Mouse (Mus musculus): Measurements from ENCODE around the gene 4933407L21Rik. TPM values are rescaled to one million over a fixed set of nuclear protein-coding genes. Genes with fewer than 3 reads are reported as not detected.
A peak's percentile ranks its signal among the peaks of the same experiment; 100 is the strongest.

4933407L21Rik gene
- polyA plus RNA-seq, 1 experiment, result 0.06 TPM

DNA sequence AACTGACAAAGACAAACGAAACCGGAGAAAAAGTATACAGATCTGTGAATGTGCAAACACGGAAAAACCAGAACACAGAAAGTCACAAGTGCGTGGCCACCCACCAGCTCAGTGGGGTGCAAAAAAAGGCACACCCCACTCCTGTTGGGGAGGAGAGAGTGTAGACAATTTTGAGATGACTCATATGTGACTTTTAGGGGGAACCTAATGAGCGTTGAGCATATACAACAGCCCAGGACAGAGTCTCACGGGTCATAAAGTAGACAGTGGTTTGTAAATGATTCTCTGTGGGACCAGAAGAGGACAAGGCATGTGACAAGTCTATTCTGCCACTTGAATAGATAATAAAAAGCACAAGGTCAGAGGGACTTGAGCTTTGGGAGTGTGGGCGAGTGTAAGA is 4.9 kb downstream of the 4933407L21Rik start:
- Histone ChIP-seq H3K27ac (ENCODE audit: insufficient read depth, low read depth, low read length) (no peak overlapping the region), H3K4me1 (ENCODE audit: control insufficient read depth, insufficient read depth, low read length) (0 out of 2 replicates have a peak, but pooled peaks cover 3% of the 10 kb centered on the region), H3K36me3 (ENCODE audit: control insufficient read depth, insufficient read depth, low read length) (no peaks in the 10 kb centered on the region), H3K4me3 (ENCODE audit: insufficient read depth, low read depth, low read length) (no peak overlapping the region), H3K27me3 (replicated peaks; ENCODE audit: control insufficient read depth, insufficient read depth, low read length) (no peaks in the 10 kb centered on the region)
- no peak for TF ChIP-seq POLR2A (IDR thresholded peaks at IDR 0.05; ENCODE audit: low read depth, low read length)
- TF ChIP-seq CTCF (conservative IDR thresholded peaks at IDR 0.05; ENCODE audit: insufficient read depth, insufficient read length, low read depth, low read length), result no peak
- 13% methylated on average over 7 of the region's 7 CpGs for WGBS
- no peak for DNase-seq

DNA sequence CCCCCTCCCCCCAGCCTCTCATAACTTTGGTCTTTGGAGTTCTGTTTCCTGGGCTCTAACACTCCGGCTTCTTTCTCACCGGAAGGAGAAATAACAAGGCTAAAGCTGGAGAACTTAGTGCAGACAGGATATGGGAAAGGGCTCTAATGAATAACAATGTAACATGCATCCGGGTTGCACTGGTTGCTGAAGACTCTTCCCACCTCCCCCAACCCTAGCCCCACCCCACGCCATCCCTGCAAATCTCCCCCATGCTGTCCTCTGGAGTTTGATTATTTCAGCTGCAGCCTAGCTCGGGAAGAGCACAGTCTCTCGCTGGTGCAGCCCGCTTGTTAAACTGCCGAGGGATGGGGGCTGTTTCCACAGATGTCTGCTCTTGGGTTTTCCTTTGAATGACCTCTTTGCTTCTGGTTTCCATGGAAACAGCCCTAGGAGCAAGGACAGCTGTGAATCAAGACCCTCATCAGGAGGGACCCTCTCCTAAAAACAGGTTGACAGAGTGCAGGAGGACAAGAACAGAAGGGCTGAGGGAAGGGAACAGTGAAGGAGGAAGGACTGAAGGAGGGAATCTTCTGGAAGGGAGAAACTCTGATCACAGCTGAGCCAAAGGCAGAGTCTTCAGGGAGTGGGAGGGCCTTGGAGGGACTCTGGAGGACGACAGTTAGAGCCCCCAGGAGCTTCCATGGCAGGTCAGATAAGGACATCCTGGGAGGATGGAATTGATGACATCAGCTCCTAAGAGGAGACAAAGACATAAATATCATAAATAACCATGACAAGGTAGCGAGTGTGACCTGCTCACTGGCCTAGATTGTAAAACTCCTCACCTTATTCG is 5.6 kb downstream of the 4933407L21Rik start:
- DNase-seq, result no peak
- no peaks in the 10 kb centered on the region for H3K36me3 ChIP-seq (ENCODE audit: control insufficient read depth, insufficient read depth, low read length)
- H3K4me3 ChIP-seq (ENCODE audit: insufficient read depth, low read depth, low read length), result no peak overlapping the region
- no peak for TF ChIP-seq CTCF (conservative IDR thresholded peaks at IDR 0.05; ENCODE audit: insufficient read depth, insufficient read length, low read depth, low read length)
- TF ChIP-seq POLR2A (IDR thresholded peaks at IDR 0.05; ENCODE audit: low read depth, low read length), result no peak
- 0 out of 2 replicates have a peak, but pooled peaks cover 3% of the 10 kb centered on the region for H3K4me1 ChIP-seq (ENCODE audit: control insufficient read depth, insufficient read depth, low read length)
- WGBS, result 15% methylated on average over 11 of the region's 11 CpGs
- no peaks in the 10 kb centered on the region for H3K27me3 ChIP-seq (replicated peaks; ENCODE audit: control insufficient read depth, insufficient read depth, low read length)
- H3K27ac ChIP-seq (ENCODE audit: insufficient read depth, low read depth, low read length), result no peak overlapping the region

DNA sequence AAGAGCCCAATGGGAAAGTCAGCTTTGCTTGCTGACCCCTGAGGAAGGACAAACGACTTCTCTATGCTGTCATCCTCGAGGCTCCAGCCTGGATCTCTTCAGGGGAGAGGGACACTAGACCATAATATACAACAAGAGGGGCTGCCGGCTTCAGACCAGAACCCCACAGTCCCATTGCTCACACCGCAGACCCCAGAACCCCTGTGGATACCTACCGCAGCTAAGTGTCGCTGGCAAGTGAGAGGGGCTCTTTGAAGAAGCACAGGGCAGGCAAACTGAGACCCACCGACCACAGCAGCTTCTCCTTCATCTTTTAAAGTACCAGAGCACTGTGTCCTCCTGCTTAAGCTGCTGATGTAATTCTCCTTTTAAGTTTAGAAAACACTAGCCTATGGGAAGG is 6.3 kb downstream of the 4933407L21Rik start:
- H3K27me3 ChIP-seq (replicated peaks; ENCODE audit: control insufficient read depth, insufficient read depth, low read length), result no peaks in the 10 kb centered on the region
- no peak for TF ChIP-seq POLR2A (IDR thresholded peaks at IDR 0.05; ENCODE audit: low read depth, low read length)
- H3K36me3 ChIP-seq (ENCODE audit: control insufficient read depth, insufficient read depth, low read length), result no peaks in the 10 kb centered on the region
- H3K4me1 ChIP-seq (ENCODE audit: control insufficient read depth, insufficient read depth, low read length), result 0 out of 2 replicates have a peak, but pooled peaks cover 3% of the 10 kb centered on the region
- WGBS, result 38% methylated on average over 7 of the region's 7 CpGs
- H3K27ac ChIP-seq (ENCODE audit: insufficient read depth, low read depth, low read length), result no peak overlapping the region
- DNase-seq, result no peak
- no peak overlapping the region for H3K4me3 ChIP-seq (ENCODE audit: insufficient read depth, low read depth, low read length)

- Histone ChIP-seq H3K4me1 (ENCODE audit: control insufficient read depth, insufficient read depth, low read length) (0 out of 2 replicates have a peak, but pooled peaks cover 3% of the 10 kb centered on the region), H3K27ac (ENCODE audit: insufficient read depth, low read depth, low read length) (no peak overlapping the region), H3K4me3 (ENCODE audit: insufficient read depth, low read depth, low read length) (no peak overlapping the region), H3K27me3 (replicated peaks; ENCODE audit: control insufficient read depth, insufficient read depth, low read length) (no peaks in the 10 kb centered on the region), H3K36me3 (ENCODE audit: control insufficient read depth, insufficient read depth, low read length) (no peaks in the 10 kb centered on the region)
- no peak for TF ChIP-seq POLR2A (IDR thresholded peaks at IDR 0.05; ENCODE audit: low read depth, low read length)
- TF ChIP-seq CTCF (conservative IDR thresholded peaks at IDR 0.05; ENCODE audit: insufficient read depth, insufficient read length, low read depth, low read length), result peak; percentile 80
- DNase-seq, result peak; percentile 60
- 72% methylated on average over 8 of the region's 8 CpGs for WGBS
These were observed 7.0 kb downstream of the 4933407L21Rik start for GRCm38 (mm10) chr1:85935148-85935852.

- H3K27ac ChIP-seq (ENCODE audit: insufficient read depth, low read depth, low read length), result no peak overlapping the region
- no peak overlapping the region for H3K4me3 ChIP-seq (ENCODE audit: insufficient read depth, low read depth, low read length)
These were observed 8.0 kb downstream of the 4933407L21Rik start for GRCm38 (mm10) chr1:85936265-85936664.

GRCm38 (mm10) chr1:85937323-85937722 is 9.0 kb downstream of the 4933407L21Rik start:
- no peaks in the 10 kb centered on the region for H3K27me3 ChIP-seq (replicated peaks; ENCODE audit: control insufficient read depth, insufficient read depth, low read length)
- no peak overlapping the region for H3K4me3 ChIP-seq (ENCODE audit: insufficient read depth, low read depth, low read length)
- TF ChIP-seq POLR2A (IDR thresholded peaks at IDR 0.05; ENCODE audit: low read depth, low read length) (no peak), CTCF (conservative IDR thresholded peaks at IDR 0.05; ENCODE audit: insufficient read depth, insufficient read length, low read depth, low read length) (no peak)
- H3K4me1 ChIP-seq (ENCODE audit: control insufficient read depth, insufficient read depth, low read length), result 0 out of 2 replicates have a peak, but pooled peaks cover 3% of the 10 kb centered on the region
- H3K27ac ChIP-seq (ENCODE audit: insufficient read depth, low read depth, low read length), result no peak overlapping the region
- WGBS, result 69% methylated on average over 1 of the region's 1 CpGs
- no peaks in the 10 kb centered on the region for H3K36me3 ChIP-seq (ENCODE audit: control insufficient read depth, insufficient read depth, low read length)
- DNase-seq, result no peak

More at GRCm38 (mm10) chr1:85936265-85936664, 8.0 kb downstream of the 4933407L21Rik start:
- TF ChIP-seq POLR2A (IDR thresholded peaks at IDR 0.05; ENCODE audit: low read depth, low read length) (no peak), CTCF (conservative IDR thresholded peaks at IDR 0.05; ENCODE audit: insufficient read depth, insufficient read length, low read depth, low read length) (no peak)
- H3K36me3 ChIP-seq (ENCODE audit: control insufficient read depth, insufficient read depth, low read length), result no peaks in the 10 kb centered on the region
- H3K4me1 ChIP-seq (ENCODE audit: control insufficient read depth, insufficient read depth, low read length), result 0 out of 2 replicates have a peak, but pooled peaks cover 3% of the 10 kb centered on the region
- no peaks in the 10 kb centered on the region for H3K27me3 ChIP-seq (replicated peaks; ENCODE audit: control insufficient read depth, insufficient read depth, low read length)
- WGBS, result 54% methylated on average over 6 of the region's 6 CpGs
- peak; percentile 11 for DNase-seq

GRCm38 (mm10) chr1:85942318-85942717 is 14.0 kb downstream of the 4933407L21Rik start:
- Histone ChIP-seq H3K4me1 (ENCODE audit: control insufficient read depth, insufficient read depth, low read length) (no peaks in the 10 kb centered on the region), H3K36me3 (ENCODE audit: control insufficient read depth, insufficient read depth, low read length) (no peaks in the 10 kb centered on the region), H3K27me3 (replicated peaks; ENCODE audit: control insufficient read depth, insufficient read depth, low read length) (no peaks in the 10 kb centered on the region), H3K4me3 (ENCODE audit: insufficient read depth, low read depth, low read length) (no peak overlapping the region), H3K27ac (ENCODE audit: insufficient read depth, low read depth, low read length) (no peak overlapping the region)
- DNase-seq, result no peak
- WGBS, result 81% methylated on average over 8 of the region's 8 CpGs
- TF ChIP-seq CTCF (conservative IDR thresholded peaks at IDR 0.05; ENCODE audit: insufficient read depth, insufficient read length, low read depth, low read length), result no peak
- no peak for TF ChIP-seq POLR2A (IDR thresholded peaks at IDR 0.05; ENCODE audit: low read depth, low read length)

Measured in kidney, adult 2 months (tissue).